Mouse (Mus musculus): ENCODE measurements around the gene Cd68.

GRCm38 (mm10) chr11:69709554-69710446 lies 43.8 kb upstream of the Cd68 start:
- TF ChIP-seq CTCF (IDR thresholded peaks at IDR 0.05; ENCODE audit: borderline replicate concordance, insufficient read depth, low read depth, low read length) = no peak
- TF ChIP-seq POLR2A (IDR thresholded peaks at IDR 0.05; ENCODE audit: borderline replicate concordance, insufficient read depth, low read length) = no peak

Measured in cerebellum, adult 2 months (tissue).